Mouse (Mus musculus): ENCODE results near the gene Ap3b2. TPM values are rescaled to one million over a fixed set of nuclear protein-coding genes. Genes with fewer than 3 reads are reported as not detected.

Ap3b2 gene
- polyA plus RNA-seq (2015; fragmentation: Nextera tagmentation; extraction: Ambion mirVana), result 133 and 142 TPM in 2 replicates

DNA sequence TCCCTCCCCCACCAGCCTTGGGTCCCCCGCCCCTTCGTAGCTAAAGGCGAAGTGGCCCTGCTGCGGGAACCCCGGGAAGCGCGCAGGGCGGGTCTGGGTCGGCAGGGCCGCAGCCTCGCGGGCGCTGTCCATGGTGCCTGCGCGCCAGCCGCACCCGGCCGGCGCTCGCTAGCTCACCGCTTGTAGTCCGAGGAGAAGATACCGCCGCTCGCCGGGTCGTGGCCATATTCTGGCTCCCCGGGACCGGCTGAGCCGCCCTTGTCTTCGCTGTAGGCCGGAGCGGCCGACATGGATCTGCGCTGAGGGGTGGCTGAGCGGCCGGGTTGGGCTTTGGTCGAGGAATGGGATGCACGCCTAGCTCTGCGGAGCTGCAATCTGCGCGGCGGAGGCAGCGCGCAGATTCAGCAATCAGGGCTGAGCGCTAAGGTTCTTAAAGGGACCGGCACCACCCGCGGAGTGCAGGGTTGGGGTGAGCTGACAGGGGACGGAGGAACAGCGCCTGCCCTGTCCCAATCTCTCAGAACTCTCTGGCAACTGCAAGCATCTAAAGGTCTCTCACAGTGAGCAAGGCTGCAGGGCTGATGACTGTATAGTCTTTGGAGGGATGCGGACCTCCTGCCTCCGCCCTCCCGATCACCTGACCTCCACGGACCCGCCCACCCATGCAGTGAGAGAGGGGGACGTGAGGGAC lies at the start of gene Ap3b2:
Gene Ap3b2, minus strand, starts transcription at position 595 of the 691 bp plus-strand sequence.
- Histone ChIP-seq H3K36me3 (ENCODE audit: control insufficient read depth, insufficient read depth) (no peaks in the 10 kb centered on the region), H3K4me1 (replicated peaks; ENCODE audit: control insufficient read depth, insufficient read depth, low read length) (peaks cover 5% of the 10 kb centered on the region), H3K27me3 (replicated peaks; ENCODE audit: control insufficient read depth, insufficient read depth, low read length) (no peaks in the 10 kb centered on the region), H3K27ac (ENCODE audit: low read length) (peak within 1 kb of the TSS; percentile 97), H3K9me3 (ENCODE audit: control insufficient read depth, low read length) (no peaks in the 10 kb centered on the region), H3K9ac (replicated peaks; ENCODE audit: low read depth, low read length) (peak within 1 kb of the TSS; percentile 94), H3K4me2 (ENCODE audit: low read length) (peak within 1 kb of the TSS; percentile 63), H3K4me3 (replicated peaks; ENCODE audit: low read length) (peak within 1 kb of the TSS; percentile 82)
- WGBS, result under 1% methylated on average over 56 of the region's 57 CpGs
- ATAC-seq, result peak; percentile 92

DNA sequence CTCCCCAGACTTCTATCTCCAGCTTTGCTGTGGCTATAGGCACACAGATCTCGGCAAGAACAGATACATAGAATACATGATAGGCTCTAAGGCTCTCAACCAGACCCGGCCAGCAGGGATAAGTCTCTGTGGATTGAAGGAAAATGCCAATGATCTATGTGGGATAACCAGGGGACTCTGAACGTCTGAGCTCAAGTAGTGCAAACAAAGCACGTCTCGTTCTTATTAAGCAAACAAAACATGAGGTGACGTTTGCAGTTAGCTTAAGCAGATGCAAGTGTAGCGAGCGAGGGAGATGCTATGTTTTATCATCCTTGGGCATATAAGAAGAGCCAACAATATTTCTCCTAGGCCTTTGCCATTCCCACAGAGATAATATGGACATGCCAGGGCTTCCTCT lies 49.2 kb upstream of the Ap3b2 start:
- no peaks in the 10 kb centered on the region for H3K9me3 ChIP-seq (ENCODE audit: control insufficient read depth, low read length)
- H3K4me1 ChIP-seq (replicated peaks; ENCODE audit: control insufficient read depth, insufficient read depth, low read length), result peaks cover 7% of the 10 kb centered on the region
- H3K4me3 ChIP-seq (replicated peaks; ENCODE audit: low read length), result no peak overlapping the region
- no peak overlapping the region for H3K4me2 ChIP-seq (ENCODE audit: low read length)
- no peak for ATAC-seq
- 81% methylated on average over 8 of the region's 8 CpGs for WGBS
- H3K27me3 ChIP-seq (replicated peaks; ENCODE audit: control insufficient read depth, insufficient read depth, low read length), result no peaks in the 10 kb centered on the region
- H3K9ac ChIP-seq (replicated peaks; ENCODE audit: low read depth, low read length), result no peak overlapping the region
- H3K36me3 ChIP-seq (ENCODE audit: control insufficient read depth, insufficient read depth), result no peaks in the 10 kb centered on the region
- no peak overlapping the region for H3K27ac ChIP-seq (ENCODE audit: low read length)

DNA sequence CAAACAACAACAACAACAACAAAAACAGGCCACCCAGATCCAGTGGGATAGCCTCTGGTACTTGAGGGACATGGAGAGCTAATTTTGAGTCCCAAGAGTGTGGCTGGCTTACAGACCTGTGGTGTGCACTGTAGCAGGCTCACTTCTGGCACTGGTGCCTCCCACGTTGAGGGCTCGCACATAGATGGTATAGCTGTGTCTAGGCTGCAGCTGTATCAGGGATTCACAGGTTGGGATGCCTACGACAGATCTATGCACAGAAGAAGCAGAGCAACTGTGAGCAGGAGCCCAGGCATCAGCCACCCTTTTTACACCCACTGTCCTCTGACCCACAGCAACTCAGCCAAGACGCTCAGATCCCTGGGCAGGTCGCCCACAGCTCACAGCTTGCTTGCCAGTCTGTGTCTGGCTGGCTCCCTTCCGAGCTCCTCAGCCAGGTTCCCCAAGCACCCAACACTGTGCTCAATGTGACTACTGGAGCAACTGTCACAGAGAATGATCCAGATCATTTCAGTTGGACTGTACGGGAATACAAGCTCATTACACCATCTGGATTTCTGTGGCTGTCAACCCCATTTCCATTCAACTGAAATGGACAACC lies 48.3 kb upstream of the Ap3b2 start:
- peaks cover 7% of the 10 kb centered on the region for H3K4me1 ChIP-seq (replicated peaks; ENCODE audit: control insufficient read depth, insufficient read depth, low read length)
- H3K27ac ChIP-seq (ENCODE audit: low read length), result 0 out of 2 replicates have a peak overlapping the region, but pooled peaks have one; percentile 26
- WGBS, result 73% methylated on average over 7 of the region's 7 CpGs
- peak; percentile 72 for ATAC-seq
- no peak overlapping the region for H3K9ac ChIP-seq (replicated peaks; ENCODE audit: low read depth, low read length)
- H3K36me3 ChIP-seq (ENCODE audit: control insufficient read depth, insufficient read depth), result no peaks in the 10 kb centered on the region
- no peaks in the 10 kb centered on the region for H3K9me3 ChIP-seq (ENCODE audit: control insufficient read depth, low read length)
- H3K4me2 ChIP-seq (ENCODE audit: low read length), result no peak overlapping the region
- no peak overlapping the region for H3K4me3 ChIP-seq (replicated peaks; ENCODE audit: low read length)
- no peaks in the 10 kb centered on the region for H3K27me3 ChIP-seq (replicated peaks; ENCODE audit: control insufficient read depth, insufficient read depth, low read length)

DNA sequence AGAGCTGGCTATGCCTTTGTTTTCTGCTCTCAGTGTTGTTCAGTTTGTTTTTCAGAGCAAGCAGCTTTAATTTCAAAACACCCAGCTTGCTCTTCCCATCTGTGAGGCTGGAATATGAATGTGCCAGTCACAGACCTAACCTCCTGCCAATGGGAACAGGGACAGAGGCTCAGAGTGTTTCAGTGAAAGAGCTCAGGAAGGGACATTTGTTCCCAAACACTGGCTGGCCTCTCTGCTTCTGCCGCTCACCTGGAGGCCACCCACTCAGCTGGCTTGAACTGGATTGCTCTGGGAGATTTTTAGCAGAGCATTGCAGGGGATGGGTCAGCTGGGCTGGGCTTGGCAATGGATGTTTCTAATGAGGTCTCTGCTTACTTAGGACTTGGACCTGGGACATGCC lies 47.3 kb upstream of the Ap3b2 start:
- Histone ChIP-seq H3K27me3 (replicated peaks; ENCODE audit: control insufficient read depth, insufficient read depth, low read length) (no peaks in the 10 kb centered on the region), H3K9ac (replicated peaks; ENCODE audit: low read depth, low read length) (no peak overlapping the region), H3K4me2 (ENCODE audit: low read length) (no peak overlapping the region), H3K4me1 (replicated peaks; ENCODE audit: control insufficient read depth, insufficient read depth, low read length) (peaks cover 7% of the 10 kb centered on the region), H3K36me3 (ENCODE audit: control insufficient read depth, insufficient read depth) (no peaks in the 10 kb centered on the region), H3K4me3 (replicated peaks; ENCODE audit: low read length) (no peak overlapping the region), H3K9me3 (ENCODE audit: control insufficient read depth, low read length) (no peaks in the 10 kb centered on the region), H3K27ac (ENCODE audit: low read length) (no peak overlapping the region)
- ATAC-seq, result peak; percentile 48; the same call in 1 of the 2 replicates
- 41% methylated on average over 1 of the region's 1 CpGs for WGBS

DNA sequence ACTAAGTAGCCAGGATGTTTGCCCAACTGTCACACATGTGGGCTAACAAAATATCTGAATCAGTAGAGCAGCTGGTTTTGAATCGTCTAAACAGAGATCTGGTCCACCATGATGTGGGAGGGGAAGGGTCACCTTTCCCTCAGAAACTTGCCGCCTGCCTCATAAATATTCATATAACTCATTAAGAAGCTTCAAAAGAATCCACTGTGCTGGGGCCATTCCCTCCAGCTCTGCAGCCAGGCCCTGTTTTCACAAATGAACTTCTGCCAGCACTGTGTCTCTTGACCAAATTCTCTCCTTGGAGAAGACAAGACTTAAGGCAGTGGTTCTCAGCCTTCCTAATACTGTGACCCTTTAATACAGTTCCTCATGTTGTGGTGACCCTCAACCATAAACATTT lies 45.8 kb upstream of the Ap3b2 start:
- Histone ChIP-seq H3K4me3 (replicated peaks; ENCODE audit: low read length) (no peak overlapping the region), H3K27me3 (replicated peaks; ENCODE audit: control insufficient read depth, insufficient read depth, low read length) (no peaks in the 10 kb centered on the region), H3K36me3 (ENCODE audit: control insufficient read depth, insufficient read depth) (peaks cover 7% of the 10 kb centered on the region; the same call in 1 of the 2 replicates), H3K4me1 (replicated peaks; ENCODE audit: control insufficient read depth, insufficient read depth, low read length) (peaks cover 7% of the 10 kb centered on the region), H3K4me2 (ENCODE audit: low read length) (no peak overlapping the region), H3K9me3 (ENCODE audit: control insufficient read depth, low read length) (no peaks in the 10 kb centered on the region), H3K27ac (ENCODE audit: low read length) (no peak overlapping the region), H3K9ac (replicated peaks; ENCODE audit: low read depth, low read length) (no peak overlapping the region)
- no peak; the same call in 1 of the 2 replicates for ATAC-seq
- WGBS, result 4% methylated on average over 2 of the region's 2 CpGs

DNA sequence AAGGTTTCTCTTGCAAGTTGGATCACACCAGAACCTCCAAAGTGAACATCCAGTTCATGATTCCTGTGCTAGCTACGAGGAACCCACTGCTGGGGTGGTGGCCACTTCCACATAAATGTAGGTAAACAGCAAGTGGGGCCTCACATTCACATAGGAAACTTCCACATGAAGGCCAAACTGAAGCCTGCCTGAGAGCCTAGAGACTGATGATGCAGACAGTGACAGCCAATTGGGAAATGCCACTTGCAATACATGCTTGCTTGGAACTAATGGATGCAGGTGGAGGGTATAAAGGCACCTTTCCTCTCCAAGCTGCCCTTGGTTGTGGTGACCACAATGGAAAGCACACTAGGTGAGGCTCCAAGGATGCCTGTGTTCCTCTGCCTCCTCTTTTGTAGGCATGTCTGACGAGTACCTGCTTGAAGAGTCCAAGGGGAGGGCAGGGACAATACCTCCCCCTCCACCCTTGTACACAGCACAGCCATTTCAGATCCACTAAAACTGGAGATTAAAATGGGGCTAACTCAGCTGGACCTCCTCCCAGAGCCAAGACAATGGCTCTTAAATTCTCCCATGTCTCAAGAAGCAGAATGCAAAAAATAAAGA lies 44.4 kb upstream of the Ap3b2 start:
- WGBS, result 85% methylated on average over 2 of the region's 2 CpGs
- ATAC-seq, result no peak
- Histone ChIP-seq H3K4me2 (ENCODE audit: low read length) (no peak overlapping the region), H3K27ac (ENCODE audit: low read length) (no peak overlapping the region), H3K36me3 (ENCODE audit: control insufficient read depth, insufficient read depth) (peaks cover 17% of the 10 kb centered on the region), H3K9ac (replicated peaks; ENCODE audit: low read depth, low read length) (no peak overlapping the region), H3K27me3 (replicated peaks; ENCODE audit: control insufficient read depth, insufficient read depth, low read length) (no peaks in the 10 kb centered on the region), H3K4me3 (replicated peaks; ENCODE audit: low read length) (no peak overlapping the region), H3K9me3 (ENCODE audit: control insufficient read depth, low read length) (no peaks in the 10 kb centered on the region), H3K4me1 (replicated peaks; ENCODE audit: control insufficient read depth, insufficient read depth, low read length) (peaks cover 7% of the 10 kb centered on the region)

DNA sequence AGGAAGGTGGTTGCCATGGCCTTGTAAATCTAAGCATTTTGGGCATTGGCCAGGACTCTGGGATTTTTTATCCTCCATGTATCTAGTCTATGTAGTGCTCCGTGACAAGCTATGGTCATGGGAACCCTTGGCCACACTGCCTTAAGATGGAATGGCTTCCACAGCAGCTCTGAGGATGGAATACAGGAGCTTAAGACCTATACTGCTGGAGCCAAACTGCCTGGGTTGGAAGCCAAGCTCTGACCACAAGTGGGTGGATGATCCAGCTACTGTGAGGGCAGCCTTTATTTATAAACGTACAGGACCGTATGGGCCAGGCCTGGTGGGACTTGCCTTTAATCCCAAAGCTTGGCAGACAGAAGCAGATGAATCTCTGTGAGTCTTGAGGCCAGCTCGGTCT lies 42.8 kb upstream of the Ap3b2 start:
- Histone ChIP-seq H3K4me3 (replicated peaks; ENCODE audit: low read length) (no peak overlapping the region), H3K4me2 (ENCODE audit: low read length) (no peak overlapping the region), H3K4me1 (replicated peaks; ENCODE audit: control insufficient read depth, insufficient read depth, low read length) (peaks cover 4% of the 10 kb centered on the region; the same call in 1 of the 2 replicates), H3K36me3 (ENCODE audit: control insufficient read depth, insufficient read depth) (peaks cover 29% of the 10 kb centered on the region), H3K9ac (replicated peaks; ENCODE audit: low read depth, low read length) (no peak overlapping the region), H3K9me3 (ENCODE audit: control insufficient read depth, low read length) (no peaks in the 10 kb centered on the region), H3K27me3 (replicated peaks; ENCODE audit: control insufficient read depth, insufficient read depth, low read length) (no peaks in the 10 kb centered on the region), H3K27ac (ENCODE audit: low read length) (no peak overlapping the region)
- no peak for ATAC-seq
- WGBS, result 97% methylated on average over 4 of the region's 4 CpGs

DNA sequence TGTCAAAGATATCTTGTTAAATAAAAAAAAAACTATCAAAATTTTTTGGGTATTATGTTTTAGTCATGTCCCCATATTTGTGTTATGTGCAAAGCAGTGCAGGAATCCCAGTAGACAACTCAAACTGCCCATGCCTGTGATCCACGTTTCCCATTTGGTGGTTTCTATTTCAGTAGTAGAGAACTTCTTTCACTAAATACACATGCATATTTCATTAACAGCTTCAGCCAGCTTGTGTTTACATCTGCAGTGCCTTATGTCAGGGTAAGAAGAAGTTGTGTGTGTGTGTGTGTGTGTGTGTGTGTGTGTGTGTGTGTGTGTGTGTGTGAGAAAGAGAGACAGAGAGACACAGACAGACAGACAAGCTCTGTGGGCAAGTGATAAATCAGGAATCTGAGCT lies 37.7 kb upstream of the Ap3b2 start:
- no peak overlapping the region for H3K9ac ChIP-seq (replicated peaks; ENCODE audit: low read depth, low read length)
- ATAC-seq, result no peak
- WGBS, result 79% methylated on average over 1 of the region's 1 CpGs
- H3K4me3 ChIP-seq (replicated peaks; ENCODE audit: low read length), result no peak overlapping the region
- no peaks in the 10 kb centered on the region for H3K4me1 ChIP-seq (replicated peaks; ENCODE audit: control insufficient read depth, insufficient read depth, low read length)
- no peaks in the 10 kb centered on the region for H3K27me3 ChIP-seq (replicated peaks; ENCODE audit: control insufficient read depth, insufficient read depth, low read length)
- H3K27ac ChIP-seq (ENCODE audit: low read length), result no peak overlapping the region
- no peak overlapping the region for H3K4me2 ChIP-seq (ENCODE audit: low read length)
- no peaks in the 10 kb centered on the region for H3K9me3 ChIP-seq (ENCODE audit: control insufficient read depth, low read length)
- H3K36me3 ChIP-seq (ENCODE audit: control insufficient read depth, insufficient read depth), result peaks cover 35% of the 10 kb centered on the region

DNA sequence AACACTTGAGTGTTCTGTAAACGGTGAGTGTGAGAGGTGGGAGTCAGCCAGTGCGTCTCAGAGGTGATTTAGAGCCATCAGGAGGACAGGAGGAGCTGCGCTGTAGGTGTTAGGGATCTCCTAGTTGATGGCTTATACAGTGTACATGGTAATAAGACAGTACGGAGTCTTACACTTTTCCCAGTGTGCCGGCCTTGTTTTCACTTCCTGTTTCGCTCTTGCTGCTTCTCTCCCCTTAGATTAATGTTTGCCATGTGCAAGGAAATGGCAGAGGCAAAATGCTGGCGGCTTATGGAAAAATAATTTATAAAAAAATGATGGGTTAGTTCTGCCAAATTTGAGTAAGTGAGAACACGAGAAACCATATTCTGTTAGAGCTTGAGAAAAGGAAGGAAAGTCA lies 35.2 kb upstream of the Ap3b2 start:
- H3K9me3 ChIP-seq (ENCODE audit: control insufficient read depth, low read length), result no peaks in the 10 kb centered on the region
- no peak overlapping the region for H3K4me3 ChIP-seq (replicated peaks; ENCODE audit: low read length)
- H3K36me3 ChIP-seq (ENCODE audit: control insufficient read depth, insufficient read depth), result peaks cover 23% of the 10 kb centered on the region
- H3K27ac ChIP-seq (ENCODE audit: low read length), result no peak overlapping the region
- WGBS, result 90% methylated on average over 8 of the region's 8 CpGs
- H3K4me2 ChIP-seq (ENCODE audit: low read length), result no peak overlapping the region
- ATAC-seq, result no peak
- H3K4me1 ChIP-seq (replicated peaks; ENCODE audit: control insufficient read depth, insufficient read depth, low read length), result peaks cover 11% of the 10 kb centered on the region
- no peak overlapping the region for H3K9ac ChIP-seq (replicated peaks; ENCODE audit: low read depth, low read length)
- no peaks in the 10 kb centered on the region for H3K27me3 ChIP-seq (replicated peaks; ENCODE audit: control insufficient read depth, insufficient read depth, low read length)

Data from forebrain, embryonic 16.5 days (tissue).